In the genomic region with DNA sequence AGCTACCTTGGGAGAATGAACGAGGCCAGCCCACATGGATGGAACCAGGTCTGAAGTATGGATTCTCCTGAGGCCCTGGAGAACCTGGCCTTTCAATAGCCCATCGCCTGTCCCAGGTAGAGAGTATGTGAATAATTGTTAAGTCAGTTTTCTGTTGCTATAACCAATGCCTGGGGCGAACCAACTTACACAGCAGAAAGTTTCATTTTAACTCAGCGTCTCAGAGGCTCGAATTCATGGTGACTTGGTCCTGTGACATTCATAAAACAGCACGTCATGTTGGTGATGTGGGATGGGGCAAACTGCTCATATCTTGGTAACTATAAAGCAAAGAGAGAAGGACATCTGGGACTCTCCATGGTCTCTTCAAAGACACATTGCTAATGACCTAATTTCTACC, we compare ENCODE assay signal across 28 mouse cellular contexts.
"Had no signal": no experiment of that assay in that cellular context is flagged by ENCODE, and none has a peak within 500 bp of the region (broad histone marks: within the 10 kb centered on the region; RNA-seq: fewer than 3 reads in every experiment).

No protein-coding gene starts in this region.

- H3K9me3 ChIP-seq: embryonic facial prominence, embryonic 10.5 days; embryonic facial prominence, embryonic 12.5 days; embryonic facial prominence, embryonic 13.5 days; embryonic facial prominence, embryonic 15.5 days; forebrain, embryonic 10.5 days; forebrain, embryonic 12.5 days; forebrain, embryonic 13.5 days; forebrain, embryonic 15.5 days had no signal

- DNase-seq: cerebellum, adult 8-10 months; cerebellum, adult 9-10 months; cerebellum, adult 9-11 months; cerebellum, postnatal 10 days; cerebellum, postnatal 14 days; cerebellum, postnatal 25 days; cerebellum, postnatal 36 days; embryo, embryonic 11 days; forebrain, postnatal 0 days; gastrocnemius, adult 2 months; gastrocnemius, postnatal 10 days; gastrocnemius, postnatal 14 days; gastrocnemius, postnatal 25 days; gastrocnemius, postnatal 36 days; heart, adult 11 months; heart, adult 18-20 months; heart, adult 2 months had no signal

- H3K36me3 ChIP-seq: embryonic facial prominence, embryonic 10.5 days; embryonic facial prominence, embryonic 12.5 days; embryonic facial prominence, embryonic 13.5 days; embryonic facial prominence, embryonic 15.5 days; forebrain, embryonic 10.5 days; forebrain, embryonic 12.5 days; forebrain, embryonic 15.5 days had no signal

- H3K27me3 ChIP-seq: embryonic facial prominence, embryonic 12.5 days; embryonic facial prominence, embryonic 13.5 days; embryonic facial prominence, embryonic 15.5 days; forebrain, embryonic 12.5 days; forebrain, embryonic 13.5 days; forebrain, embryonic 15.5 days had no signal

- H3K4me1 ChIP-seq: embryonic facial prominence, embryonic 12.5 days; embryonic facial prominence, embryonic 13.5 days; embryonic facial prominence, embryonic 15.5 days had no signal

- H3K4me3 ChIP-seq: embryonic facial prominence, embryonic 10.5 days; embryonic facial prominence, embryonic 12.5 days; embryonic facial prominence, embryonic 13.5 days; embryonic facial prominence, embryonic 15.5 days; erythroblast, embryonic 14.5 days; forebrain, embryonic 10.5 days; forebrain, embryonic 12.5 days; forebrain, embryonic 13.5 days; forebrain, embryonic 15.5 days; gastrocnemius, adult 2 months; heart, adult 2 months had no signal

- H3K27ac ChIP-seq: embryonic facial prominence, embryonic 12.5 days; embryonic facial prominence, embryonic 13.5 days; embryonic facial prominence, embryonic 15.5 days; forebrain, embryonic 12.5 days; forebrain, embryonic 13.5 days; forebrain, embryonic 15.5 days; gastrocnemius, adult 2 months; heart, adult 2 months had no signal

- ATAC-seq: forebrain, embryonic 13.5 days; forebrain, embryonic 14.5 days; forebrain, embryonic 15.5 days; forebrain, embryonic 16.5 days; forebrain, postnatal 0 days had no signal

- H3K9ac ChIP-seq: embryonic facial prominence, embryonic 12.5 days; embryonic facial prominence, embryonic 13.5 days; embryonic facial prominence, embryonic 15.5 days; forebrain, embryonic 12.5 days; forebrain, embryonic 13.5 days; forebrain, embryonic 15.5 days; forebrain, postnatal 0 days had no signal

- H3K4me2 ChIP-seq: embryonic facial prominence, embryonic 12.5 days; embryonic facial prominence, embryonic 13.5 days; embryonic facial prominence, embryonic 15.5 days; forebrain, embryonic 12.5 days; forebrain, embryonic 13.5 days; forebrain, embryonic 15.5 days had no signal
